9 mouse cellular contexts compared by ENCODE assay signal in the genomic region with DNA sequence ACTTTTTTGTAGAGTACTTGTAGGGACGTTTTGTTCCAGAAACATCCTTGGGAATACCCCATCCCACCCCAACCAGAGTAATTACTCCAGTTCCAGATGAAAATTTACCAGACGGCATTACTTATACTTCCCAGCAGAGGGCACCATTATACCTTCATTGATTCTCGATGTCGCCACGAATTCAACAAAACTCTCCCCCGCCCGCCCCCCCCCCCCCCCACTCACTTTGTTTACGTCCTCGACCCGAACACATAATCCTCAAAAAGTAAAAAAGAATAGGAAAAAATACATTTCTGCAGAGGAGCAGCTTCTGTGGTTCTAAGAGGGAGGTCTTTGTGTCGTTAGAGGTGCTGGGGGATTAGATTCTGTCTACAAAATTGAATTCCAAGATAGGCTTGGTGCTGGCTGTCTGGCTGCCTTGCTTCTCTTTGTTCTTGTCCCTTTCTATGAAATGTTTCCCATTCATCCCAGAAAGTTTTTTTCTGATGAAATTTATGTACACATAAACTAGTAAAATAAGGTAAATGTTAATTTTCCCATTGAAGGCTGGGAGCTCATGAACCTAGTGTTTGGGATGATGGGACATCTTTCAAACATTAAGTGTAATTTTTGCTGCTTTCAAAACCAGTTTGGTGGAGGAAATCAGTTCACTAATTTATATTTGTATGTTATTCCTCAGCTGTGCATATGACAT. TPM values are rescaled to one million over a fixed set of nuclear protein-coding genes. Genes with fewer than 3 reads are reported as not detected.
DNase-seq lines count a peak whose midpoint lies in the region; ATAC-seq and TF ChIP-seq lines count a peak whose summit lies in the region.
"Had no signal": no experiment of that assay in that cellular context is flagged by ENCODE, and none has a peak within 500 bp of the region (broad histone marks: within the 10 kb centered on the region; RNA-seq: fewer than 3 reads in every experiment).

No protein-coding gene starts in this region.

- no peak overlapping the region for H3K9ac ChIP-seq in forebrain, postnatal 0 days
- H3K9ac ChIP-seq in limb, embryonic 13.5 days: no peak overlapping the region

- peak; percentile 56; the same call in 1 of the 2 replicates for ATAC-seq in forebrain, postnatal 0 days
- peak; percentile 54 for ATAC-seq in inflammation-experienced regulatory T-cells, adult 6 months
- ATAC-seq in limb, embryonic 13.5 days (ENCODE audit: low FRiP score, low read depth): no peak

- peak; percentile 87 for DNase-seq in heart, adult 11 months
- DNase-seq in heart, postnatal 25 days (ENCODE audit: low spot score): no peak
- DNase-seq in cerebellum, adult 11-12 months: peak; percentile 10
- peak; percentile 67 for DNase-seq in forebrain, postnatal 0 days
- DNase-seq in neural tube, embryonic 10.5 days (ENCODE audit: extremely low spot score, low spot score): peak; percentile 27
- no peak for DNase-seq in frontal cortex, postnatal 14 days (ENCODE audit: low spot score in 2 of 2)

- no peaks in the 10 kb centered on the region for H3K4me1 ChIP-seq in forebrain, postnatal 0 days (ENCODE audit: insufficient read depth)
- H3K4me1 ChIP-seq in limb, embryonic 13.5 days: no peaks in the 10 kb centered on the region

- H3K4me2 ChIP-seq in forebrain, postnatal 0 days (ENCODE audit: low read depth): no peak overlapping the region
- peak overlapping the region; percentile 28; the same call in 1 of the 2 replicates for H3K4me2 ChIP-seq in limb, embryonic 13.5 days (replicated peaks)

- intact Hi-C loops in heart, postnatal 25 days (cut with DNase I): loop anchor here (5.0 to 10.0 kb wide), 2 partner anchors 178 to 464 kb away; no protein-coding TSS in a partner anchor

- H3K9me3 ChIP-seq in forebrain, postnatal 0 days (ENCODE audit: low read length): no peaks in the 10 kb centered on the region
- H3K9me3 ChIP-seq in limb, embryonic 13.5 days: no peaks in the 10 kb centered on the region

- peak overlapping the region; percentile 33 for H3K4me3 ChIP-seq in forebrain, postnatal 0 days (ENCODE audit: low read depth, low read length)
- H3K4me3 ChIP-seq in limb, embryonic 13.5 days: peak overlapping the region; percentile 34

- H3K36me3 ChIP-seq in forebrain, postnatal 0 days (ENCODE audit: insufficient read depth): no peaks in the 10 kb centered on the region
- H3K36me3 ChIP-seq in limb, embryonic 13.5 days: no peaks in the 10 kb centered on the region

- no peak overlapping the region for H3K27ac ChIP-seq in forebrain, postnatal 0 days (ENCODE audit: low read depth, low read length)
- no peak overlapping the region for H3K27ac ChIP-seq in limb, embryonic 13.5 days

- H3K27me3 ChIP-seq in forebrain, postnatal 0 days (ENCODE audit: insufficient read depth, low read length): no peaks in the 10 kb centered on the region
- peaks cover 14% of the 10 kb centered on the region; the same call in 1 of the 2 replicates for H3K27me3 ChIP-seq in limb, embryonic 13.5 days

- WGBS in forebrain, postnatal 0 days: 4% methylated on average over 11 of the region's 11 CpGs
- 6% methylated on average over 11 of the region's 11 CpGs for WGBS in limb, embryonic 13.5 days

- peak; percentile 47; the same call in 1 of the 2 replicates for TF ChIP-seq CTCF in forebrain, postnatal 0 days (IDR thresholded peaks at IDR 0.05; ENCODE audit: low read depth)

RNA-seq across cellular contexts. Expression of a gene that starts 19.7 kb away (rescaled TPM):
- not detected for total RNA-seq in heart, postnatal 25 days (2021)
- total RNA-seq in forebrain, postnatal 0 days (2014; rRNA removed): not detected in 2 replicates
- not detected in 2 replicates for polyA plus RNA-seq in forebrain, postnatal 0 days (2015; fragmentation: Nextera tagmentation; extraction: Ambion mirVana)
- polyA plus RNA-seq in inflammation-experienced regulatory T-cells, adult 6 months (2017; shearing (Covaris generic)): not detected
- 0.20 and 0.34 TPM in 2 replicates for polyA plus RNA-seq in limb, embryonic 13.5 days (2015; fragmentation: Nextera tagmentation; extraction: Ambion mirVana)
- total RNA-seq: layer of hippocampus, postnatal 25 days had no signal

Comparison
In these comparisons a context has a peak if more than half of its experiments do, and no peak if none do; other contexts are left out.
1. DNase-seq: peak in heart, adult 11 months (single experiment), cerebellum, adult 11-12 months (single experiment), forebrain, postnatal 0 days (single experiment) and neural tube, embryonic 10.5 days (single experiment); none in heart, postnatal 25 days (single experiment) and frontal cortex, postnatal 14 days (0 of 2).